Mouse (Mus musculus): ENCODE data around the gene Agxt2.

Agxt2 gene

DNA sequence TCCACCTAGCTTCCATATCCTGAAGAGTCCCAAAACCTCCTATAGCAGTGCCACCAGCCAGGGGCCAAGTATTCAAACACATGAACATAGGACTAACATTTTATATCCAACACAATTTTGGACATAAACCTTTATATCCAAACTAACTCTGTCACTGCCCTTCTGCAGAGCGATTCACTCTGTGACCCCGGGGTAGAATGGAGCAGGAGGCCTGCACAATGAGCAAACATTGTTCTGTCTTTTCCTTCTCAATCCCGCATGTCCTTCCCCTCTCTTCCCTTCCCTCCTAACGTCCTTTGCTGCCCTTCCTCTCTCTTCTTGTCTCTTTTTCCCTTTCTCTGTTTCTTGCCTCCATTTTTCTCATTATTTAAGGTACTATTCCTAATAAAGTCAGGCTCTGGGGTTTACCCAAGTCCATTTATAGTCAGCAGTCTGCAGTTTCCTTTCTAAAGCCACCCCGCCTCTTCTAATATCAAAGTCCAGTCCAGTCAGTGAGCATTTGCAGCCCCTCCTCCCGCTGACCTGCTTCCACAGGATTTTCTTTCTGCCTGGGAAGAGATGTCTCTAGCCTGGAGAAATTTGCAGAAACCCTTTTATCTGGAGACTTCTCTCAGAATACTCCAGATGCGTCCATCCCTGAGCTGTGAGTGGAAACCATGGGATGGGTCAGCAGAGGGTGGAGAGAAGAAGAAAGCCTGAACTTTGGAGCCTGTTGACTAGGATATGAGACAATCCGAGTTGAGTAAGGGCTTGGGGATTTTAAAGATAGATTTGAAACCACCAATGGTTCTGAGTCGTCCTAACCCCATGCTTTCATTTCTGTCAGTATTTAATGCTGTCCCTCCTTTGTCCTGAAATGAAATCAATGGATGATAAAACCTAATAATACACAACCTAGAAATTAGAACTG lies at the start of gene Agxt2:
TSS of gene Agxt2 (plus strand) at position 494 of the 910 bp plus-strand sequence.
- DNase-seq: peak; percentile 27

DNA sequence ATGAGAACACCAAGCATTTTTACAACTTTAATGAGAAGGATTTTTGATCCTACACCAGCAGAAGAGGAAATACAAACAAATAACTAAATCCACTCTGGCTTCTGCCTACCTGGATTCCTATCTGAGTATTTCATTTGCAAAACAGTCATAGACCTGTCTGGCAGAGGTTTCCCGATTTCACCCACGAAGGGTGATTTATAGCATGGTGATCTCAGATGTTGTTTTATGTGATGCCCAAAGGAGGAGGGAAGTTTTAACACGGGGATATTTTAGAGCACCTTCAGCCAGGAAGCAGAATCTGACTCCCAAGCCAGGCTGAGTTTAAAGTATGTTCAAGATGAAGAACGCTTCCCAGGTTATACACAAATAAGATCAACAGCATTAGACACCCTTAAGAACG lies 46.5 kb upstream of the Agxt2 start:
- no peak for DNase-seq

DNA sequence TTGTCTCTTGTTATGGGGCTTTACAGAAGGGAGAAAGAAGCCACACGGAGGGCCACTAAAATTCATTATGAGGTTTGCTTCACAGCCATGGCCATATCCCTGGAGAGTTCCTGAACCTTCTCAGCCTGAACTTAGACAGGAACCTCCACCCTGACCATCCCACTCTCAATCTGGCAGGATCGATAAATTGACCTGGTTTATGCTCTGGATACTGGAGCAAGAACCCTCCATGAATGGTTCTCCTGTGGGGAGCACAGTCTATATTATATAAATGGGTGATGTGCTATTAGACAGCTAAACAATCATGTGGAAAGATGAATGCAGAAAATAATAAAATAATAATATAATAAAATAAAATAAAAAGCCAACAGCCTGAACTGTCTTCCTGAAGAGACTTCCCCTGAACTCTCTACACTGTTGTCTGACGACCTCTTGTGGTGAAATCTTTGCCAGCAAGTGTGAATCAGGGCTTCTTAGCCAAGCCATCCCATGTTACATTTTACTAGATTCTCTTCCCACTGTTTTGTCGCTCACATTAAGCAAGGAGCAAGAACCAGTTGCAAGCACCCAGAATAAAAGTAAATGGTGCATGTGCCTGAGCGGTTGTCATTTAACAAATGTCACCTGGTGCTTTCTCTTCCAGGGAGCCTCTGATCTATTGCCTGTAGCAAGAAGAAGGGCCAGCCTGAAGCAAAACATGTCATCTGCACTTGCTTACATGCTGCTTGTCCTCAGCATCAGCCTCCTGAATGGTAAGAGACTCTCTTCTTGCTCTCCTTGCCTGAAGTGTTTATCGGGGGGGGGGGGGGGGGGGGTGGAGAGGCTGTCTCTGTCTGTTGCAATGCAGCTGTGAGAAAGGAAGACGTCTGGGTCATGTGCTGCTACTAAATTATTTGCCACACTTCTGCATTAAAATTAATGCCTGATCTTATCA lies 44.5 kb upstream of the Agxt2 start:
- DNase-seq: peak; percentile 57

DNA sequence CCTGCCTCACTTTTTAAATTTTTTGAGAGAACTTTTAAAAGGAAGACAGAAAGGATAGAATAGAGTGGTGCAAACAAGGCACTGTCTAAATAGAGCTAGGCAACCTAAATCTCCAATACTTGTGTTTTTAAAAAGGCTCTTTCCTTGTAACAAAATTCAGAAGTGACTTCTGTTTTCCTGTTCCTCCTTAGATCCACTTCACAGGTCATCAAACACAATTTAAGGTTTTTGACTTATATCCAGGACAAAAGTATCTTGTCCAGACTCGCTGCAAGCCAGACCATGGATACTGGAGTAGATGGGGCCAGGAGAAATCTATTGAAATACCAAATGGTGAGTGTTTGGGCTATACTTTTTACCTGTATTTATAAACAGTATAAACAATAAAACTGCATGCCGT lies 33.3 kb upstream of the Agxt2 start, which contains the start of gene Gm21973:
TSS of gene Gm21973 (plus strand) at position 301 of the 400 bp plus-strand sequence.
- DNase-seq: no peak

DNA sequence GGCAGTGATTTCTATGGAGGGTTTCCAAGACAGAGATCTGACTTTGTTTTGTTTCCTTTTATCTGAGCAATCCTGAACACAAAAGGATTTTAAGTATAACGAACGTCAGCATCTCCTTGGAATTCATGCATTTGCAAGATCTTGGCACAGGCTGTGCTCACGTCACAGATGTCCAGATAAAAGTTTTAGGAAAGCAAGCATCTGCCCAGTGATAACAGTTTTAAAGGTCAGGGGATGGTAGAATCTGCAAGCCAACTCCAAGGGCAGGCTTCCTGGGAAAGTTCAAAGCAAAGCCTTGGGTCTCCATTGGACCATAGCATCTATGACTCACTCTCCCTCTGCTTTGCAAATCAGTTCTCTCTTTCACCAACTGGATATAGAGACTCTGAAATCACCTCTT lies 27.7 kb upstream of the Agxt2 start:
- no peak for DNase-seq

DNA sequence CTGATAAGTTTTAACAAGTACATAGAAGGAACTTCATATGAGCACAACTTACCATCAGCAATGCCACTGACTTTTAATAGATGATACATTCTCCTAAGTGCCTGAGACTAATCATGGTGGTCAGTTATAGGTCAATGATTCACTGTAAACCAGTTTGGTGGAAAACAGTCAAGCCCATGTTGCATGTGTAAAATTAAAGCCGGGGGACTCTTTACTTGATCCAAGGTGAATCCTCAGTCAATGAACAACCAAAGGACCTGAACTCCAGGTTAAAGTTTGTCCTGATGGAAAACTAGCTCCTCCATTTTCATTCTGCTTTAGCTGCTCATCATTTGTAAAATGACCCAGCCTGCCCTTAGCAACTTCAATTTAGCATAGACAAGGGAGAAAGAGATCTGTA lies 25.8 kb upstream of the Agxt2 start:
- no peak for DNase-seq

DNA sequence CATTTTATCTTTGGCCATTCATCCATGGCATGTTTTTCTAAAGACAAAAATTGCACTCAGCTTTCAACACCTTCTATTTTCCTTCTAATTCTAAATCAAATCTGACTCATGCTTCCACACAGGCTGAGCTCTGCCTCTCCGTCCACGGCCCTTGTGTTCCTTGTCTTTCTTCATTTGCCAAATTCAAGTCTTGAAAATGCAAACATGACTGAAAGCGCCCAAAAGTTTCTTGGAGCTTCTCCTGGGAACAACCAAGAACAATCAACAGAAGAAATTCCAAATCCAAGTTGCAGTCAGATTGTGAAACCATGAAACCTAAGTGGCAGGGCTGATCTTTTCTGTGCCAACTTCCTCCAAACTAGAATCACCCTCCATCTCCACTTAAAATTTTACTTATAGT lies 19.7 kb upstream of the Agxt2 start:
- no peak for DNase-seq

DNA sequence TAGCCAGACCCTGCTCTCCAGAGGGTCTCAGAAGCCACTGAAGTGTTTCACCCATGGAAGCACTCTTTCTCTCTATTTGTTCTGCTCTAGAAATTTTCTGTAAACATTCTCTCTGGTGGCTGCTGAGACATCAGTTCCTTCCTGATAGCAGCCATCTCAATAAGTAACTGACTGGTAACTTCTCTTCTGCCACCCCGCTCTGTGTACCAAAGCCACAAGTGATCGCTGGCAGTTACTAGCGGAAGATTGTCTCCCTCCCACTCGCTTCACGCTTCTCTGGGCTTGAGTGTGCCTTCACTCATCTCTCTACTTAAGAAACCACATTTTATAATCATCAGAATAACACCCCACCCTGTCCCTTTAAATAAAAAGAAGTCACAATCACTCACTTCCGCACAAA lies 11.3 kb upstream of the Agxt2 start:
- DNase-seq: peak; percentile 29

DNA sequence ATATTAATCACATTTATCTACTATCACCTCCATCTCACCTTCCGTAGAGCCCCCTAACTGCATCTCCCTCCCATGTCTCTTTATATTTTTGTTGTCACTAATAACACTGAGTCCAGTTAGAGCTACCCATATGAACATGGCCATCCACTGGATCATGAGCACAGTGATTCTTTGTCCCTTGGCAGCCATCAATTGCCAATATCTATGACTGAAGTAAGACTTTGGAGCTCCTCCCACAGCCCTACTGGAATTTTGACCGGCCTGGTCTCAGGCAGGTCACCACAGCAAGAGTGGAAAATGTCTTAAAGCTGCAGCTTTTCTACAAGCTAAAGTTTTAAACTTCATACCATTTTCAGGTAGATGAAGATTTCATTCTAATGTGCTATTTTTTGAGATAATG lies 8.0 kb downstream of the Agxt2 start:
- DNase-seq: no peak

DNA sequence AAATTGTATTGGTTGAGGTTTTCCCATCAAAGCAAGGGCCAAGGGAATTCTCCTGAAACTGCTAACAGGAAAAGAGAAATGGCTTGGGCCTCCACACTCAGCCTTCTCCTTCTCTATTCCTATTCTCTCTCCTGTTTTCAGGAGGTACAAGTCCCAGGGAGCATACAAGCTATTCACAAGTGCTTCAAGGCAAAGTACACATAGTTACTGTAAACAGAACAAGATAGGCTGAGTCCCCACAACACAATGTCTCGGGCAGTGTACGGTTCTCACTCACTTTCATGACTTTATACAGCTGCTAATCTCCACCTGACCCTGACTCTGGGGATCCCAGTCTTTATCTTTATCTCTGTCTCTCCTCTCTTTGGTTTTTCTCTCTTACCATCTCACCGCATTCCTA lies 17.1 kb downstream of the Agxt2 start:
- no peak for DNase-seq

DNA sequence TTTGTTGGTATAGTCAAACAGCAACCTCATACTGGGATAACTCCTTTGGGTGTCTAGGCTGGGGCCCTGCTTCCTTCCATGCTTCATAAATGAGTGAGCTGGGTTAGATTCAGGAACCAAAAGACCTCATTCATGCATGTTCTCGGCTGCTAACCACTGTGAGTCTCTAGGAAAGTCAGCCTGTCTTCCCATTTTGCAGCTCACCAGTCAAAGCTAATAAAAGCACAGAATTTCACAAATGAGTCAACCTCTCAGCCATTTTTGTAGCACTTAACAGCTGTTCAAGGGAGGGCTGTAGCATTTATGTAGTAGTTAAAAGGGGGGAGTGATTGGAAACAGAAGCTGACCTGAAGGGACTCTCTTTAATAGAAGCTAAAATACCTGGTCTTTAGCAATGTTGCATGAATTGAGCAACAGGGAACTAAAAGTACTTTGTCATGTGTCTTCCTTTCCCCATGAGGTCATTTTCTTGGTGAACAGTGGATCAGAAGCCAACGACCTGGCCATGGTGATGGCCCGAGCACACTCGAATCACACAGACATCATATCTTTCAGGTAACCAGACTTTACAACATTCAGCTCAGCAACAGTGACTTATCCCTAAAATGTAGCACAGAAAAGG lies 20.1 kb downstream of the Agxt2 start:
- no peak for DNase-seq

DNA sequence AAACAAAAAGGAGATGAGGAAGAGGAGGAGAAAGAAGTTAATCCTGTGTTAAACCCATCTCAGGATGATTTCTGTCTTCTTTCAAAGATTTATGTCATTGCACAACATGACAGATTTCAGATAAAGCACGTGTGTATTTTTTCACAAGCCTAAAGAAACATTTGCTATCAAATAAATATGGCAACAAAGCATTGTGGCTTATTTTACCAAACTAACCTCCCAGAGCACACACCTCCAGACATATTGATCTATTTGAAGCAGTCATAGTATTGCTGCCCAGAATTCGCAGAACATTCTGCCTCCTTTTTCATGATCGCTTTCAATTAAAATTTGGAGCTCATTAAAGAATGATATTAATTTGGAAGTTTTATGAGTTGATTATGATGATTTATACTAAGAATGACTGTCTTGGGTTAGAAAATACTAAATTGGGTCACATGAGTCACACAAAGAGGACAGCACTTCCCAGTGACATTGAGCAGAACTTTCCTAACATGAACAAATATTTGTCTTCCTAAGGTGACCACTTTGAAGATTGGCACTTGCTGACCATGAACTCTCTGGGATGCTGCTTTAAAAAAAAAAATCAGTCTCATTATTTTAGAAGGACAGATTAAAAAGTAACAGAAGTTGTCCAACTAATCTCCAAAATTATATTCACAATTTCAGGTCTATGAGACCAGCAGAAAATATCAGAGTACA lies 21.6 kb downstream of the Agxt2 start:
- DNase-seq: no peak

DNA sequence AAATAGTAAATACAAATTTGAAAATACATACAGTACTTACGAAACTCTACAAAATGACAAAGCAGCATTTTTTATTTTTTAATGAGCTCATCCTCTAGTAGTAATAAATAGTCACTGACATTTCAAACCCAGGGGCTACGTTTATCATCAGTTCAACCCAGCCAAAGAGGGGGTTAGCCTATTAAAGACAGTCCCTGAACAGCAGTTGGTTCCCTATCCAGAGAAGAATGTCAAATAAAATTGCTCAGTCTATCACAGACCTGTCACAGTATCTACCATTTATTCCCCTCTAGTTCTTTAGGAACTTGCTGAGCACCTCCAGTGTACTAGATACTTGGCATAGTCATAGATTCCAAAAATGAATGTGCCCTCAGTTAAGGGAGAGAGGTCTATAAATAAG lies 28.9 kb downstream of the Agxt2 start:
- no peak for DNase-seq

DNA sequence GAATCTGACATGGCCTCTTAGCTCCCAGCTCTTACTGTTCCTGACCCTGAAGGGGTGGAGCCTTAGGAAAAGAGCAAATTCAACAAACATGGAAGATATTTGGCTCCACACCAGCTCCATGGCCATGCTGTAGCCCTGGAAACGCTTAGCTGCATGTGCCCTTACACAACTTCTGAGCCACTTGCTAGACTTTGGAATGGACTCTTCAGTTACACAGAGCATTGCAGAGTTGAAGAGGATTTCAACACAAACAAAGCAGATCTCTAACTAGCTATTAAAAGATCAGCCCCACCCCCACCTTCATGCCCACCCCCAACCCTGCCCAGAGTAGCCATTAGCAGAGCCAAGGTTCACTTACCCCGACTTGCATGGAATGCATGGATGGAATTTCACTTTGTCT lies 41.5 kb downstream of the Agxt2 start:
- no peak for DNase-seq

DNA sequence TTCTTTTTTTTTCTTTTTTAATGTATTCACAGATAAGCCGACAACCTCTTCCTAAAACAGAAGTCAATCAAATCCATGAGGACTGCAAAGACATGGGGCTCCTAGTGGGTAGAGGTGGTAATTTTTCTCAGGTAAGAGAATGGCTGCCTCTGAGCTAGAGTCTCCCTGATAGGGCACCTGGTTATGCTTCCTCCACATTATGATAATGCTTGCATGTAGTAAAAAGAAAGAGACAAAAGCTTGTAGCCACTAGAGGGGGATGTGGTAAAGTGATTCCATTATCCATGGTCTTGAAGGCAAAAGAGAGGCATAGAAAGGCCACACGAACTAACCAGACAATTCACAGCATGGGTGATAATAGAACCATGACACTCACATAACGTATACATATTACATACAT lies 42.1 kb downstream of the Agxt2 start:
- DNase-seq: peak; percentile 23

DNA sequence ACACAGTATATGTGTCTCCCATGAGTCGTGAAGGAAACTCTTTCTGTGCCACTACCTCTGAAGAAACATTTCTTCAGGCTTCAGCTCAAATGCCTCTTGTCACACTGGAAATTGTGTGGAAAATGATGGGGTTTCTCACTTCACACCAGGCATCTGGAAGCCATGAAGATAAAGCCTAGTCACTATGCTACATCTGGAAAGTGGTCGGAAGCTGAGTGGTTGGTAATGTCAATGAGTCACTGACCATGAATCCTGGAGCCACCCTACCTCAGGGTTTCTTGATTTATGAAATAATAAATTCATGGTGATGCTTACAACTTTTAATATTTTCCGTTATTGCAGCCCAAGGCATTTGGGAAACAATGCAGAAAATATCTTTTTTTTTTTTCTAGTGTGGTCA lies 51.5 kb downstream of the Agxt2 start:
- no peak for DNase-seq

DNA sequence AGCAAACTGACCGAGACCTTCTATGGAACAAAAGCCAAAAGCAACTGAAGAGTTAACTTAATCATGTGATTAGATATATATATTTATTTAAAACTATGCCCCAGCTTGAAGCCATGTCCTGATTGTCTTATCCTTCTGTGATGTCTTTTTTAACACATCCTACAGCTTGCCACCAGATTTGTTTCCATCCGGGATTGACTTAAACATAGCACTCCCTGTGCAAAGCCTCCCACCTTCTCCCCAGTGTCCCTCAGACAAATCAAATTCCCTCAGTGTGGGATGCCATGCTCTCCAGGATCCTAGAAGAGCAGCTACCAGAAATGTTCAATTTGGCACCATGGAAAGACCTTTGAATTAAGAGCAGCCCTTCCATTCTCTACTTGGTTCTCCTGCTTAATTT lies 52.5 kb downstream of the Agxt2 start:
- DNase-seq: no peak

DNA sequence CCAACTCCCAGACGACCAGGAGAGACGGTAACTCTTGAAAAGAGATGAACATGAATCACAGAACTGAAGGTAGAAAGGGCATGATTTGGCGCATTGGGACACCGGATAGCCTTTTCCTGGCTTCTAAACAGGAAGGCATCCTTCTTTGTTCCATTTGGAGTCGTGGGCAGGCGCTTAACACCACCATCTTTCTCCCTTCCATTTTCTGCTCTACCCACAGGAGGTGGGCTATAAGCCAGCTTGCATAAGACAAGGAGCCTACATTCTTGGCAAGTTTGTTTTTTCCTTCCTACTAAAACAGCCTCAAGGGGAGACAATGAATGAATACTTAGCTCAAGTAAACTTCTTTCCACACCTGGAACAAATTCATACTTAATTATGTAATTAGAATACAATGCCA lies 55.3 kb downstream of the Agxt2 start:
- DNase-seq: no peak

DNA sequence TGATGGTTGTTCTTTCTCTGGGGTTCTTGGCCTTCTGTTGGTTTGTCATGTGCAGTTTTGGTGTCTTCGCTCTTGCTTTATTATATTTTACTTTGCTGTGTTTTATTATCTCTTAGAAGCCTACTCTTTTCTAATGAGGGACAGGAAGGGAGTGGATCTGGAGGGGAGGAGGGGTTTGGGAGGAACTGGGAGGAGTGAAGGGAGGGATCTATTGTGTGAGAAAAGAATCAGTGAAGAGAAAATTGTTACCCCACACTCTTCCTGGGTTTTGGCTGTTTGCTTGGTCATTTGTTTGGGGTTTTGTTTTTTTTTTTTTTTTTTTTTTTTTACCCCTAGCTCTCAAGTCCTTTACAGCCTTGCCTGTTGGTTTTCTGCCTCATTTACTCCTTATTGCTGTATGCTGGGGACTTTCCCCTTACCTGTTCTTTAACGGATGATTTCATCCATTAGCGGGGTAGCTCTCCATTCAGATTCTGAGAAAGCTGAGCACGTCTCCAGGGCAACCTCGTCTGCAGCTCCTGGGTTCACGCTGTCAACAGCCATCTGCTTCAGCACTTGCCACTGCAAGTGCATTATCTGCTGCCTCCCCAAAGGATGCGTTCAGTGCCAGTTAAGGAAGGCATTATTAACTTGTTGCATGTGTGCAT lies 62.9 kb downstream of the Agxt2 start:
- peak; percentile 66 for DNase-seq

DNA sequence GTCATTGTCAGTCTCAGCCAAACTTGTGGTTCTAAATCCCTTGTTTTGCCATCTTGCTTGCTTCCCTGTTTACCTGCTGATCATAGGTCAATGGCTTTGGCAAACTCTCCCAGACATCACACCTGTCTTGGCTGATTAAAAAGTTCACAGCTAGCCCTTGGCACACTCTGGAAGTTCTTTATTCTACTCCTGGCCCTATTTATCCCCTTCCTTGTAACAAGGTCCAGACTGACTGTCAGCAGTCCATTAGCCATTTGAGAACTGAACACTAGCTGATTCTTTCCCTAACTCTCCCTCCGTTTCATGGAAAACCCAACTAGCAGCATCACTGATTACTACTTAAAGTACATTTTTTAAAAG lies 63.4 kb downstream of the Agxt2 start:
- no peak for DNase-seq

DNA sequence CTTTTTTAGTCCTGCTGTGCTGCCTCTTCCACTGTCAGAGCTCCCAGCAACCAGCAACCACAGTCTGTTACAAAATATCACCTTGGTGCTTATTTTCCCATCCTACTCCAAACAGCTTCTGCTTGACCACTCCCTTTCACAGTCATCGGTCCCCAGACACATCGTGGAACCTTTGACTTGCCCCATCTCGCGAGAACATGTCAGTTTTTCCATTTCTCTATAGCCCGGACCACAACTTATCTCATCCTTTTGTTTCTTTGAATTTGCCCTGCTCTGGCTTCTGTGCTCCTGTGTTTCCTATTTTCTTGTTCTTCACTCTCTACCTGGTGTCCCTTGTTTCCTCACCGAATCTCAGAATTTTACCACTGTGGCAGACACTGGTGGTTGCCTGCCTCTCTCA lies 67.8 kb downstream of the Agxt2 start:
- no peak for DNase-seq

DNA sequence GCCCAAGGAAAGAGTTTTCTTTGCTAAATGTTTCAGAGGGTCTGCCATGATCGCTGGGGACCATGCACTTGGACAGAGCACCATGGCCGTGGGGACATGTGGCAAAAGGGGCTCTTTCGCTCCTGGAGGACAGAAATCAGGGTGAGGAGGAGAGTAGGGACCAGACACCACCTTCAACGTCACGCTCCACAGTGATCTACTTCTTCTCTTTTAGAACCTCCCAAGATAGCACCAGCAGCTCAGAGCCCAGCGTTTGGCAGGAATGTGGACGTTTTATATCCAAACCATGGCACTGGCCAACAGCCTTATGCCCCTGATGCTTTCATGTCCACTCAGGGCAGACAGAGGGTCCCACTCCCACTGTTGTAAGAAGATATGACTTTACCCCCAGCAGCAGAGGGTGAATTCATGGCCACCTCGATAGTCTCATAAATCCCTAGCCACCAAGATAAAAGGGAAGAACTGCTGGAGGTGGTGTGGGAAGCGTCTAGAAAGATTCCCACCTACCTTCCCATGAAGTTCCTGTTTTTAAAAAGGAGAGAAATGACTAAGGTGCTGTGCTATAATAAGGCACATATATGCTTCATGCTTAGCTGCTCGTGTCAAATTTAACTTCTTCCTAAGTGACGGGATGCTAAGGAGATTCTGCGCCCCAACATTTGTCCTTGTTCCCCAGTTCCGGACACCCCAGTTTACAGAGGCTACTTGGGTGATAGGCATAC lies 68.4 kb downstream of the Agxt2 start:
- DNase-seq: no peak

Measured in retina, postnatal 1 day (tissue).